Mouse (Mus musculus): ENCODE results near the gene Mrps24.

The Mrps24 gene

DNA sequence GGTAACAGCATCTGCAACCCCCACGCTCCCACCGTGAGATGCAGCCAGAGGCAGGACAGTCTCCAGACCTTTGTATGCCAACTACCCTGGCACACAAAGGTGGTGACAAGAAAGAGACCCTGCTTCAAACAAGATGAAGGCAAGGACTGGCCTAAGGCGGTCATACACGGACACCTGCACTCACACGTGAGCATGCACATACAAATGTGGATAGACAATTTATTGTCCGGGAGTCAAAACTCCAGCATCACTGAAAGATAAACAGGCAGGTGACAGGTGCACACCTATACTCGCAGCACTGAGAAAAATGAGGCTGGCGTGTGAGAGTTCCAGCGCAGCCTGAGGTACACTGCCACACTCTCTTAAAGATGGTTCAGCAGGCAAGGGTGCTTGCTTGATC, 9.5 kb downstream of the Mrps24 start:
- DNase-seq (ENCODE audit: low spot score in 2 of 2), result no peak

DNA sequence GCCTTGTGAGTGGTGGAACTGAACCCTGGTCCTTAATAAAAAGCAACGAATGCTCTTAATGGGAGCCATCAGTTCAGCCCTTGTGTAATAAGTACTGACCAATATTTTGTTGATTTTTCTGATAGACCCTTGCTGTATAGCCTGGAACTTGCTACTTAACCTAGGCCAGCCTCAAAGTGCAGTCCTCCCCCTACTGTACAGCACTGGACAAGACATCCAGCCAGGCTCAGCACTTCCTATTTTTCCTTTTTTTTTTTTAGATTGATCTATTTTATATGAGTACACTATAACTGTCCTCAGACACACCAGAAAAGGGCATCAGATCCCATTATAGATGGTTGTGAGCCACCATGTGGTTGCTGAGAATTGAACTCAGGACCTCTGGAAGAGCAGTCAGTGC, 12.1 kb downstream of the Mrps24 start:
- no peak for DNase-seq (ENCODE audit: low spot score in 2 of 2)

DNA sequence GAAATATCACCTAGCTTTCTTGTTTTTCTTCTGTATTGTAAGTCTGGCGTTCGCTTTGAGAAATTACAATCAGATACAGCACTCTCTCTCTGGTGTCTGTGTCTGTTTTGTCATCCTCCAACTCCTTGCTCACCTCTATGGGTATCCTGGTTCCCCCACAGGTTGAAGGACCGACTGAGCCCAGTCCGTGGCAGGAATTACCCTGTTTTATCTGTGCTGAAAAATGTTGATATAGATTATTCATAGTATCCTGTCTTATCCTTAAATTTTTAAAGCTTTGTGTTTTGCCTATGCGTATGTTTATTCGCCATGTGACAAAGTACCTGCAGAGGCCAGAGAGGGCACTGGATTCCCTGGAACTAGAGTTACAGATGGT, 12.5 kb downstream of the Mrps24 start:
- DNase-seq (ENCODE audit: low spot score in 2 of 2), result no peak

DNA sequence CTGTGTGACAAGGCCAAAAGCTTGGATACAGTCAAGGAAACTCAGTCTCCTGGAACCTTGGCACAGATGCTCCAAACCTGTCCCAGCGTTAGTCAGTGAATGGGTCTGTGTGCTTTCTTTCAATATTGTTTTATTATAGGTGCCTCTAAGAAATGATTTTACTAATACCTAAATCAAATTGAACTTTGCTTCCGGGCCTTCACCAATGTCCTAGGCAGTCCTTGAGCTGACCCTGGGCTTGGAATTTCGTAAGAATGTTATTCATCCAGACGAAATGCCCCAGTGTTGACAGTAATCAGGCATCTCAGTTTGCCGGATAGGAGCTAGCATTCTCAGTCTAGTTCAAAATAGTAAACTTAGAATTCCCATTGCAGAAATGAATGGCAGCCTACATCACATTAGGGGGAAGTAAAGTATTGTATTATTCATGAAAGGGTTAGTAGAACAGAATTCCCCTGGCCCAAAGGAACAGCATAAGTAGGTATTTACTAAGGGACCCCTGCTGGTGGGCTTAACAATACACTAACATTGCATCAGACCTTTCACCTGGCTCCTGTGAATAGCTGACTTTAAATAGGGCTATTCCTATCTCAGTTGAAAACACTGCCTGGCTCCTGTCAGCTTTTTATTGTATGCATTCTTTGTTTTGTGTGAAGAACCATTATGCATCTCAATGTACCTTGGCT, 13.1 kb downstream of the Mrps24 start:
- DNase-seq (ENCODE audit: low spot score in 2 of 2), result no peak

DNA sequence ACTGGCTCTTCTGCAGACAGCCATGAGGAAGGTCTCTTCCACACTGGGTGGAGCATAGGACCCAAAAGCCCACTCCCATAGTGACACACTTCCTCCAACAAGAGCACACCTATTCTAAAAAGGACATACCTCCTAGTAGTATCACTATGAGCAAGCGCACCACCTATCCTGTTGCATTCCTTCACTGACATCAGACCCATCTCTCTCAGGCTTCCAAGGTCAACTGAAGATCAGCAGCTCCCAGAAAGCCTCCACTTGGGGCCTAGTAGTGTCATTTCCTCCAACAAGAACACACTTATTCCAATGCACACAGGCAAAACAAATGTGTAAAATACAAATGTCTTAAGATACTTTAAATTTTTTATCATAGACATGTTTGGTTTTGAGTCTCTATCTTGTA, 13.7 kb downstream of the Mrps24 start:
- no peak for DNase-seq (ENCODE audit: low spot score in 2 of 2)

DNA sequence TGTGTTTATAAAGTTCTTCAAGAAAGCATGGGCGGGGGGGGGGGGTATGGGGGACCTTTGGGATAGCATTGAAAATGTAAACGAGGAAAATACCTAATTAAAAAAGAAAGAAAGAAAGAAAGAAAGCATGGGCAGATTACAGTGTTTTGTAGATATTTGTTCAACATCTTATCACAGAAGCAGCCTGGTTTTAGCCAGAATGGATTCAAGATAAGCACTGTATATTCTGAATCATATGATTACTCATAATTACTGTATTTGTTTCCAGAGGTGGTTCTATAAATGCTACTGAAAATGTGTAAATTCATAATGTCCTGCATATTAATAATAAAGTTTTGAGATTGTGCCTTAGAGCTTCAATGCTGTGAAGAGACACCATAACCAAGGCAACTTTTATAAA, 14.2 kb downstream of the Mrps24 start:
- no peak for DNase-seq (ENCODE audit: low spot score in 2 of 2)

DNA sequence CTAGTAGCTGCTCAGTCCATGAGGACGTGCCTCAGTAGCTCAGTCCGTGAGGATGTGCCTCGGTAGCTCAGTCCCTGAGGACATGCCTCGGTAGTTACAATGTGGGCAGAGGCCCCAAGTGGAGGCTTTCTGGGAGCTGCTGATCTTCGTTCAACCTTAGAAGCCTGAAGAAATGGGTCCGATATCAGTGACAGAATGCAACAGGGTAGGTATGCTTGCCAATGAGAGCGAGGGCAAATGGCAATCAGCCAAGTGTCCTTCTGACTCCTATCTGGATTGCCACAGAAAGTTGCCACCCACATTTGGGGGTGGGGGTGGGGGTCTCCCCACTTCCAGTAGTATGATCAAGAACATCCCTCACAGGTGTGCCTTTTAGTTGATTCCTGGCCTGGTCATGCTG, 14.7 kb downstream of the Mrps24 start:
- DNase-seq (ENCODE audit: low spot score in 2 of 2), result no peak

DNA sequence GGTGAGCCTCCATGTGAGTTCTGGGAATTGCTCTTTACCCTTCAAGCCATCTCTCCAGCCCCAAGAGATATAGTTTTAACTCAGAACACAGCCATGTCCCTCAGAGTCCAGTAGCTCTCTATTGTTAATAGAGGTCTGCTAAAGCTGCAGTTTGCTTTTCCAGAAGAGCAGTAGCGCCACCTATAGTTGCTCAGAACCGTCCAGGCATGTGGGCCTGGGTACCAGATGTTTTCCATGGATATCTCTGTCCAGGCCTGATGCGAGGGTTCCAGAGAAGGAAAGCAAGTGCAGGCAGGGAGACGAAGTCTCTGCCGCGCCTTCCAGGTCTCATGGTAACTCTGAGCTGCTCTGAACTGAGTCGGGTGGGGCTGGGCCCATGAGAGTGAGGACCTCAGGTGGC, 23.7 kb downstream of the Mrps24 start:
- DNase-seq (ENCODE audit: low spot score in 2 of 2), result no peak

DNA sequence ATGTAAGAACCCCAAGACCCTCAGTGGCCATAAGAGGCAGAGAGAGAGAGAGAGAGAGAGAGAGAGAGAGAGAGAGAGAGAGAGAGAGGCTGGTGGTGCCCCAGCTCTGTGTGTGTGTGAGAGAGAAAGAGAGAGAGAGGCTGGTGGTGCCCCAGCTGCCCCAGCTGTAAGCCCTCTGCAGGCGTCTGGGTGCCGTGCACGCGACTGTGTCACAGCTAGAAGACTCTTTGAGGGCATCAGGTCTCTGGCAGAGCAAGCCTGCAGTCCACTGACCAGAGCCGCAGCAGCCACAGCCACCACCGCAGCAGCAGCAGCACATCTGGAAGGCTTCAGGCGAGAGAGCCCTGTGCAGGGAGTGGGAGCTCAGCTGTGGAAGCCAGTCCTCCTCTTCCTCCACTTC, 31.2 kb downstream of the Mrps24 start:
- DNase-seq (ENCODE audit: low spot score in 2 of 2), result no peak

DNA sequence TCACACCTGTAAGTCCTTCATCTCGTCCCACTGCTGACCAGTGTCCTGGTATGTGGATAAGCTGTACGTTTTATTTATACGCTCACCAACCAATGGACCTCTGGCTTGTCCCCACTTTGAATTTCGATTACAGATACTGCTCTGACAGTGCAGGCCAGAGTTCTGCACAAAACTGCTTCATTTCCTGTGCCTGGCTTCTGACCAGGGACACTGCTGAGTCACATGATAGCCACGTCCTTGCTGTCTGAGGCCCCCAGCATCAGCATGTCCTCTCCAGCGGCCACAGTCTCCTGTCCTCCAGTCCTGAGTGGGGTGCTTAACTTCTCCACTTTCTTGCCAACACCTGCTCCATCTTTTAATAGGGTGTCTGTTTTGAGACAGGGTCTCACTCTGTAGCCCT, 32.9 kb downstream of the Mrps24 start:
- no peak for DNase-seq (ENCODE audit: low spot score in 2 of 2)

Measured in right cerebral cortex, postnatal 36 days (tissue).